Mouse (Mus musculus) neural tube, embryonic 12.5 days (tissue): ENCODE measurements around the gene Ankrd52. TPM values are rescaled to one million over a fixed set of nuclear protein-coding genes. Genes with fewer than 3 reads are reported as not detected.
A peak's percentile ranks its signal among the peaks of the same experiment; 100 is the strongest.

Source experiments
- ATAC-seq: fragments of 200-750 bp; cut with Nextera tagmentation; 2 replicates; pipeline ENCODE4 v1.8.0; 2017; ENCODE audit warnings: low read depth, mild to moderate bottlenecking, moderate TSS enrichment, moderate library complexity; ENCODE audit not compliant: low FRiP score
- H3K27ac ChIP-seq: fragments of 300-500 bp; sonication (generic); 2 replicates; pipeline ENCODE4 v1.5.1; 2016
- H3K27me3 ChIP-seq: fragments of 300-500 bp; sonication (generic); replicated peaks from 2 replicates; pipeline ENCODE4 v1.6.1; 2016; ENCODE audit warnings: mild to moderate bottlenecking
- H3K36me3 ChIP-seq: fragments of 300-500 bp; sonication (generic); 2 replicates; pipeline ENCODE4 v1.6.1; 2016; ENCODE audit warnings: mild to moderate bottlenecking
- H3K4me1 ChIP-seq: fragments of 300-500 bp; sonication (generic); 2 replicates; pipeline ENCODE4 v1.6.1; 2016
- H3K4me2 ChIP-seq: fragments of 300-500 bp; sonication (generic); replicated peaks from 2 replicates; pipeline ENCODE4 v1.6.1; 2016; ENCODE audit warnings: mild to moderate bottlenecking
- H3K4me3 ChIP-seq: fragments of 300-500 bp; sonication (generic); 2 replicates; pipeline ENCODE4 v1.5.1; 2016
- H3K9ac ChIP-seq: fragments of 300-500 bp; sonication (generic); 2 replicates; pipeline ENCODE4 v1.6.1; 2016; ENCODE audit warnings: mild to moderate bottlenecking
- H3K9me3 ChIP-seq: fragments of 300-500 bp; sonication (generic); 2 replicates; pipeline ENCODE4 v1.6.1; 2016; ENCODE audit warnings: mild to moderate bottlenecking
- WGBS: fragments of 180-500 bp; shearing (Covaris S2); methylation state at CpG from one replicate; pipeline ENCODE4 v1.1.7; 2016; 5-methylcytosine and 5-hydroxymethylcytosine counted together
- polyA plus RNA-seq: library from polyadenylated mRNA; unstranded; fragments of >200 nt; fragmentation: Nextera tagmentation; extraction: Ambion mirVana; gene quantifications from 2 replicates; pipeline ENCODE4 v1.2.1, GENCODE M21; 2016

Ankrd52 gene
- polyA plus RNA-seq, 1 experiment from 2014 or later = 10.2 TPM

- H3K4me1 ChIP-seq = no peaks in the 10 kb centered on the region
- no peak overlapping the region for H3K4me3 ChIP-seq
- H3K27me3 ChIP-seq = no peaks in the 10 kb centered on the region
- no peak overlapping the region for H3K27ac ChIP-seq
- no peaks in the 10 kb centered on the region for H3K9me3 ChIP-seq
- ATAC-seq = no peak
- no peak overlapping the region for H3K9ac ChIP-seq
- 90% methylated on average over 6 of the region's 6 CpGs for WGBS
- H3K4me2 ChIP-seq = no peak overlapping the region
- H3K36me3 ChIP-seq = peaks cover 100% of the 10 kb centered on the region
These were observed 12.7 kb downstream of the Ankrd52 start for GRCm38 (mm10) chr10:128389570-128389969.

- no peak overlapping the region for H3K9ac ChIP-seq
- no peak overlapping the region for H3K27ac ChIP-seq
- ATAC-seq = no peak
- H3K4me3 ChIP-seq = no peak overlapping the region
- H3K4me2 ChIP-seq = no peak overlapping the region
- no peaks in the 10 kb centered on the region for H3K4me1 ChIP-seq
- H3K27me3 ChIP-seq = no peaks in the 10 kb centered on the region
- WGBS = 91% methylated on average over 12 of the region's 12 CpGs
- no peaks in the 10 kb centered on the region for H3K9me3 ChIP-seq
- peaks cover 99% of the 10 kb centered on the region for H3K36me3 ChIP-seq
These were observed 13.5 kb downstream of the Ankrd52 start for GRCm38 (mm10) chr10:128390366-128390765.

DNA sequence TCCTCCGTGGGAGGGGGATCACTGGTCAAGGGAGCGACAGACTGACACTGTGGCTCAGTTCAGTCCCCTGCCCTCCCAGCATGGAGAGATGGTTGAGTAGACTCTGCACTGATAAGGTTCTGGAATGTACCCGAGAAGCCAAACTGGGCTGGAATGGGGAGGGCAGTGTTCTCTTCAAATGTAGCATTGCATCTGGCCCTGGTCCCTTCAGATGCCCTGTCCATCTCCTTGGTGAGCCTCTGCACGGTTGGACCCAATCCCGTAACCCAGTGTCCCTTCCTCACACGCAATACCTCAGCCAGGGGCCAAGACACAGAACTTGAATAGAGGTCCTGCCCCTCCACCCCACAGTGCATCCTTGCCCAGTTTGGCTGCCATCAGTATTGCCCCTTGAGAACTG, 14.9 kb downstream of the Ankrd52 start:
- no peak overlapping the region for H3K4me3 ChIP-seq
- no peak overlapping the region for H3K27ac ChIP-seq
- no peaks in the 10 kb centered on the region for H3K9me3 ChIP-seq
- WGBS = 87% methylated on average over 6 of the region's 6 CpGs
- no peaks in the 10 kb centered on the region for H3K27me3 ChIP-seq
- H3K4me1 ChIP-seq = no peaks in the 10 kb centered on the region
- H3K4me2 ChIP-seq = no peak overlapping the region
- H3K9ac ChIP-seq = no peak overlapping the region
- no peak for ATAC-seq
- peaks cover 95% of the 10 kb centered on the region for H3K36me3 ChIP-seq

DNA sequence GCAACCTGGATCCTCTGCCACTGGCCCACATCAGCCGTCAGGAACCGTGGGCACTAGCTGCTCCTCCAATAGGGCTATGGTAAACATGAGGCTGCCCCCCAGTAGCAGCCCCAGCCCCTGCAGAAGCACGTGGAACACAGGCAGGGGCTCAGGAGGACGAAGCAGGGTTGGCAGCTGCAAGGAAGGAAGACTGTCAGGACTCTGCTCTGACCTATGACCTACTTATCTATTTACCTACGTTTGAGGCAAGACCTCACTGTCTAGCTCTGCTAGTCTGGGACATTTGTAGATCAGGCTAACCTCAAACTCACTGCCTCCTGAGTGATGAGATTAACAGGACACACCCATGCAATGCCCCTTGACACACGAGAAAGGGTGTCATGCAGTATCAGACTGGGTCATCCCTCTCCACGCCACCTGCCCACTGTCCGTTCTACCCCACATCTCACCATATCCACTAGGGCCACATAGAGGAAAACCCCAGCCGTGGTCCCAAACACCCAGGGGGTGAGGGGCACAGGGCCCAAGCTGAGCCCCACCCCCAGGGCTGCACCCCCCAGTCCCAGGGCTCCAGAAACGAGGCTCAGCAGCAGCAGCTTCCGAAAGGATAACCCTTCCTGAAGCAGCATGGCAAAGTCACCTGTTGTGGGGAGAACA, 19.2 kb downstream of the Ankrd52 start:
- peaks cover 54% of the 10 kb centered on the region for H3K36me3 ChIP-seq
- no peak for ATAC-seq

DNA sequence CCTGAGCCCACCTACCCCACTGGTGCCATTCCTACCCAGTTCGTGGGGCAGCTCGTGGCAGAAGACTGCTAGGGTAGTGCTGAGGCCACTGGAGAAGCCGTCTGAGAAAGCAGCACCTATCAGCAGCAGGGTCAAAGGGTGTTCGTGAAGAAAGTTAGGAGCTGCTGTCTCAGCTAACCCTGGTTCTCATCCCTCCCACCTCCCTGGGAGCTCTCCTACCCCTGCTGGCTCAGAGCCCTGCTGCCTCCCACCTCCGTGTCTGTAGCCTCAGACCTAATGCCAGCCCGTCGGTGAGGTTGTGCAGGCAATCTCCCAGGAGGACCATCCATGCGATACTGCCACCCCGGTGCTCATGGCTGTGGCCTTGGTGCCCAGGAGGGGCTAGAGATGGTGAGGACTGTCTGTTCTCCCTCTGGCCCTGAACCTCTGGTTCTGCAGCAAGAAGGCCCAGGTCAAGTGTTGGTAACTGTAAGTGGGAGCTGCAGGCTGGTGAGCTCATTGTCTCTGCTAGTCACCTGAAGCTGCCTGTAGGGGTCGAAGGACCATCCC, 19.9 kb downstream of the Ankrd52 start:
- H3K4me3 ChIP-seq = no peak overlapping the region
- no peak overlapping the region for H3K27ac ChIP-seq
- ATAC-seq = no peak
- H3K36me3 ChIP-seq = peaks cover 51% of the 10 kb centered on the region
- no peaks in the 10 kb centered on the region for H3K27me3 ChIP-seq
- no peak overlapping the region for H3K9ac ChIP-seq
- no peaks in the 10 kb centered on the region for H3K9me3 ChIP-seq
- H3K4me2 ChIP-seq = no peak overlapping the region
- 71% methylated on average over 10 of the region's 10 CpGs for WGBS
- no peaks in the 10 kb centered on the region; the same call in 1 of the 2 replicates for H3K4me1 ChIP-seq

More for the DNA sequence above, 19.2 kb downstream of the Ankrd52 start:
- Histone ChIP-seq H3K4me1 (no peaks in the 10 kb centered on the region; the same call in 1 of the 2 replicates), H3K9me3 (no peaks in the 10 kb centered on the region), H3K4me3 (no peak overlapping the region), H3K9ac (no peak overlapping the region), H3K4me2 (no peak overlapping the region), H3K27me3 (no peaks in the 10 kb centered on the region), H3K27ac (no peak overlapping the region)
- 72% methylated on average over 11 of the region's 11 CpGs for WGBS

GRCm38 (mm10) chr10:128397466-128397865, 20.6 kb downstream of the Ankrd52 start:
- Histone ChIP-seq H3K4me3 (no peak overlapping the region), H3K4me2 (no peak overlapping the region), H3K36me3 (peaks cover 45% of the 10 kb centered on the region), H3K9ac (0 out of 2 replicates have a peak overlapping the region, but pooled peaks have one; percentile 21), H3K4me1 (no peaks in the 10 kb centered on the region; the same call in 1 of the 2 replicates), H3K27ac (0 out of 2 replicates have a peak overlapping the region, but pooled peaks have one; percentile 12), H3K27me3 (no peaks in the 10 kb centered on the region), H3K9me3 (no peaks in the 10 kb centered on the region)
- 67% methylated on average over 7 of the region's 7 CpGs for WGBS
- ATAC-seq = no peak

DNA sequence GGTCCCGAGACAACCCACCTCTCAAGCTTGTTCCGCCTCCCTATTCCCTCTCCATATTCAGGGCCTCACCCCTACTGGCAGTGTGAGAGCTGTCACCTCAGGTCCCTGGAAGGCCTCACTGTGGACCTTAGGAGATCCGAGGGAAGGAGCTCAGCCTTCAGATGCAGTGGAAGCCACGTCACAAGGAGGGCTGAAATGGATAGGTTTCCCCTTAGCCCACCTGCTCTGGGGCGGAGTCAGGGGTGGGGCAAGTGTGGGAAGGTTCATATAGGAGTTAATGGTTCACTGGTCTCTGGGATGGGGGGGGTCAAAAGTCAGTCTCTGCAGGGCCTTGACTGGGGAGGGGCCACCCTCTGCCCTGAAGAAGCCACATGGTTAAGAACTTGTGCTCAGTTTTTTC, 23.4 kb downstream of the Ankrd52 start:
- Histone ChIP-seq H3K27me3 (no peaks in the 10 kb centered on the region), H3K4me2 (no peak overlapping the region), H3K9me3 (no peaks in the 10 kb centered on the region), H3K27ac (no peak overlapping the region), H3K9ac (no peak overlapping the region), H3K4me3 (no peak overlapping the region), H3K4me1 (no peaks in the 10 kb centered on the region; the same call in 1 of the 2 replicates), H3K36me3 (peaks cover 23% of the 10 kb centered on the region)
- no peak for ATAC-seq
- WGBS = 24% methylated on average over 5 of the region's 5 CpGs

DNA sequence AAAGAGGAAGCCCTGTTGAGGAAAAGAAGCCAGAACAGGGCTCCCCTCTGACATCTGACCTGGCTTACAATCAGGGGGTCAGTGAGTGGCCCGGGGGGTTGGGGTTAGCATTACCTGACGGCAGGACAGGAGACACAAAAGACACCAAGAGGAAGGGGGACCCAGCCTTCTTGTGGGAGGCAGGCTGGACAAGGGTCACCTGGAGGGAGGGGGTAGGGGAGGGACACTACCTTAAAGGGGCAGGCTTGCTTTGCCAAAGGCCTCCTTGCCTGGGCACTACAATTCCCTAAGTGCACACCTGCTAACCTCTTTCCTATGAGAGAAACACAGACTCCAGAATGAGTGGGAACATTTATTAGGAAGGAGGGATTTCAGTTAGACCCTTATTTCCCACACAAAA, 24.1 kb downstream of the Ankrd52 start, which contains the start of gene Slc39a5:
Gene Slc39a5 (minus strand): TSS at position 174 of the 400 bp plus-strand sequence.
- Histone ChIP-seq H3K9me3 (no peaks in the 10 kb centered on the region), H3K4me2 (no peak within 1 kb of the TSS), H3K27me3 (no peaks in the 10 kb centered on the region), H3K36me3 (peaks cover 26% of the 10 kb centered on the region), H3K27ac (no peak within 1 kb of the TSS), H3K9ac (no peak within 1 kb of the TSS), H3K4me1 (no peaks in the 10 kb centered on the region; the same call in 1 of the 2 replicates), H3K4me3 (no peak within 1 kb of the TSS)
- WGBS = 22% methylated on average over 2 of the region's 2 CpGs
- ATAC-seq = no peak

DNA sequence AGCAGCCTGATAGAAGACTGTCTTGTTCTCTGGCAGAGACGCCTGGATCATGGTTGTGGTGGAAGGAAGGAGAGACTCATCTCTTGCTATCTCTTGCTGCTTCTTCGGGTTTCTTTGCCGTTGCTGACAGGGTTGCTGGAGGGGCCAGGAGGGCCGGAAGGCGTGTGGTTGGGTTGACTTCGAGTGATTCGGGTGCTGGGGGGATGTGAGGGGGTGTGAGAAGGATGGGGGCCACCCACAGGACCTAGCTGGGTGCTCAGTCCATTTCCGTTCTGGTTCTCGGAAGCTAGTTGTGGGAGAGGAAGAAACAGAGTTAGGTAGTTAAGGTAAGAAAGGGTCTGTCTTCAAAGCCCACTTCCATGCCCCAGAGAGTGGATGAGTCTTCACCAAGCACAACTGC, 24.7 kb downstream of the Ankrd52 start:
- no peak overlapping the region for H3K4me3 ChIP-seq
- no peak overlapping the region for H3K9ac ChIP-seq
- 80% methylated on average over 9 of the region's 9 CpGs for WGBS
- no peak overlapping the region for H3K4me2 ChIP-seq
- H3K4me1 ChIP-seq = no peaks in the 10 kb centered on the region; the same call in 1 of the 2 replicates
- H3K27ac ChIP-seq = no peak overlapping the region
- H3K36me3 ChIP-seq = peaks cover 26% of the 10 kb centered on the region
- ATAC-seq = no peak
- H3K27me3 ChIP-seq = no peaks in the 10 kb centered on the region
- no peaks in the 10 kb centered on the region for H3K9me3 ChIP-seq

DNA sequence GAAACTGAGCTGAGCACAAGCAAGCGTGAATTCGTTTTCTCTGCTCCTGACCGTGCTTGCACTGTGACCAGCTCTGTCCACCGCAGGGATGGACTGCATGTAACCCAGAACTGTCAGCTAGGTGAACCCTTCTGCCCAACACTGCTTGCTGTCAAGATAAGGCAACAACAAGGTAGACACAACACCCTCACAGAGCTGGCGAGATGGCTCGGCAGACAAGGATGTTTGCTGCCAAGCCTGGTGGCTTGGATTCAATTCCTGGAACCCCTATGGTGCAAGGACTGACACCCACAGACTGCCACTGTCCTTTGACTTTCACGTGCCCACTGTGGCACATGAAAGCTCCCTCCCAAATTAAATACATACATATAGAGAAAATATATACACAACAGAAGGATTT, 27.0 kb downstream of the Ankrd52 start:
- no peak overlapping the region for H3K4me2 ChIP-seq
- H3K4me3 ChIP-seq = no peak overlapping the region
- H3K4me1 ChIP-seq = peaks cover 12% of the 10 kb centered on the region
- no peaks in the 10 kb centered on the region for H3K27me3 ChIP-seq
- no peak overlapping the region for H3K27ac ChIP-seq
- no peaks in the 10 kb centered on the region for H3K9me3 ChIP-seq
- no peak overlapping the region for H3K9ac ChIP-seq
- WGBS = 89% methylated on average over 7 of the region's 7 CpGs
- ATAC-seq = no peak
- H3K36me3 ChIP-seq = peaks cover 30% of the 10 kb centered on the region; the same call in 1 of the 2 replicates

- peak; percentile 35 for ATAC-seq
These were observed 31.9 kb downstream of the Ankrd52 start for GRCm38 (mm10) chr10:128408591-128409535.

More at GRCm38 (mm10) chr10:128408591-128409535, 31.9 kb downstream of the Ankrd52 start:
- Histone ChIP-seq H3K9ac (peak overlapping the region; percentile 77), H3K9me3 (no peaks in the 10 kb centered on the region), H3K4me3 (peak overlapping the region; percentile 65), H3K36me3 (peaks cover 24% of the 10 kb centered on the region; the same call in 1 of the 2 replicates), H3K4me2 (peak overlapping the region; percentile 97), H3K4me1 (peaks cover 37% of the 10 kb centered on the region), H3K27me3 (no peaks in the 10 kb centered on the region), H3K27ac (peak overlapping the region; percentile 58)
- WGBS = 20% methylated on average over 35 of the region's 35 CpGs
